ENCODE assay signal across 8 mouse cellular contexts in the genomic region with DNA sequence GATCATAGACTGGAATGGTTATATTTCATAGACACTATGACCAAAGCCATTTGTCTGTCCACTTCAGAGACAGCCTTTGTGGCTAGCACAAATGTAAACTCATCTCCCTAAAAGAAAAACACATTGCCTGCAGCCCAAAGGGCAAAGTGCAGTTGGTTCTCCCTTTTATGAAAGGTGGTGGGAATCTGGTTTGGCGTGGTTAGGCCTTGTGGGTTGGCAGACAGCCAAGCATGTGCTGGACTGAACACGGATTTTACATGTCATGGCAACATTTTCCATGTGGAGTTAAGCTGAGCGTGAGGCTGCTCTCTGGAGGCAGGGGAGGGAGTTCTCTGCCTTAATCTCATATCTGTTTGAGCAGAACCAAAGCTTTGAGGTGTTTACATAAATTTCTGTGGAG.
DNase-seq lines count a peak whose midpoint lies in the region; TF ChIP-seq lines count a peak whose summit lies in the region.

No protein-coding gene starts in this region.

- intact Hi-C loops in left cerebral cortex, postnatal 4 days (cut with DNase I) = no loop called here

- H3K36me3 ChIP-seq in hindbrain, embryonic 10.5 days = no peaks in the 10 kb centered on the region

- no peak overlapping the region for H3K4me3 ChIP-seq in layer of hippocampus, adult 2 months
- H3K4me3 ChIP-seq in hindbrain, embryonic 10.5 days = no peak overlapping the region

- DNase-seq in left cerebral cortex, postnatal 4 days = peak; percentile 30
- DNase-seq in left cerebral cortex, adult 9 months (ENCODE audit: low spot score in 2 of 2) = no peak
- DNase-seq in fibroblast of lung, adult 2 months (ENCODE audit: low read depth) = peak; percentile 25
- DNase-seq in kidney, postnatal 25 days = peak; percentile 54 to 61
- peak; percentile 20 for DNase-seq in ovary, postnatal 36 days (ENCODE audit: low spot score)
- DNase-seq in layer of hippocampus, adult 2 months (ENCODE audit: low spot score in 2 of 2) = no peak
- no peak for DNase-seq in hindbrain, embryonic 10.5 days (ENCODE audit: low spot score)
- DNase-seq in frontal cortex, postnatal 36 days (ENCODE audit: low spot score in 2 of 2) = no peak

- no peak for TF ChIP-seq CTCF in layer of hippocampus, adult 2 months (conservative IDR thresholded peaks at IDR 0.05)

- WGBS in hindbrain, embryonic 10.5 days = 77% methylated on average over 3 of the region's 3 CpGs

- H3K27ac ChIP-seq in layer of hippocampus, adult 2 months = no peak overlapping the region
- no peak overlapping the region for H3K27ac ChIP-seq in hindbrain, embryonic 10.5 days

- H3K4me1 ChIP-seq in hindbrain, embryonic 10.5 days (replicated peaks) = peaks cover 4% of the 10 kb centered on the region

- no peaks in the 10 kb centered on the region for H3K27me3 ChIP-seq in hindbrain, embryonic 10.5 days (ENCODE audit: insufficient read depth, poor library complexity, severe bottlenecking)

- no peaks in the 10 kb centered on the region for H3K9me3 ChIP-seq in hindbrain, embryonic 10.5 days

Comparison
In these comparisons a context has a peak if more than half of its experiments do, and no peak if none do; other contexts are left out.
1. DNase-seq: peak in left cerebral cortex, postnatal 4 days (single experiment), fibroblast of lung, adult 2 months (single experiment), kidney, postnatal 25 days (2 of 2) and ovary, postnatal 36 days (single experiment); none in left cerebral cortex, adult 9 months (0 of 2), layer of hippocampus, adult 2 months (0 of 2), hindbrain, embryonic 10.5 days (single experiment) and frontal cortex, postnatal 36 days (0 of 2).